Mouse (Mus musculus) C2C12 (cell line): ENCODE measurements around the gene Prpf38b.

Source experiments
- CTCF ChIP-seq: IDR thresholded peaks from one replicate; pipeline ENCODE4 v1.5.1; 2011; ENCODE audit not compliant: control insufficient read depth, insufficient read depth, insufficient read length
- FOSL1 ChIP-seq: IDR thresholded peaks from one replicate; pipeline ENCODE4 v1.8.0; 2011; ENCODE audit warnings: mild to moderate bottlenecking, low read length; ENCODE audit not compliant: poor library complexity, insufficient read depth, severe bottlenecking

DNA sequence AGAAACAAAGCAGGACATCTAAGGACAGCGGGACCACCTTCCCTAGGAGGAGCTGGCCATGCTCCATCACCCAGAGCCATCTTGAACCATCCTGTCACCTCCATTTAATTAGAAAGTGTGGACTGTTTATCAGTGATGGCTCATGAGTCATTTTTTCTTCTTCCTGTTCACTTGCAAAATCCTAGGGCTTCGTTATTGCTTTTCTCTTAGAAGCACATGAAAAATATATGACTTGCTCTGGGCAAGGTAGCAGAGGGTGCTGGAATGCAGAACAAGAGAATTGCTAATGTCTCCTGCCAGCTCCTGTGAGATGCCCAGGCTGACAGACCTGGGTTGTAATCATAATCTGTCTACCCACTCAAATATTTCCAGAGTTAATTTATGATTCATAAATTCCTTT lies 50.7 kb downstream of the Prpf38b start:
- no peak for TF ChIP-seq CTCF
- TF ChIP-seq FOSL1: no peak
